Mouse (Mus musculus): ENCODE data around the gene Bcas3.

Bcas3 gene

GRCm38 (mm10) chr11:85379091-85379490 lies 26.1 kb downstream of the Bcas3 start:
- no peak for DNase-seq (ENCODE audit: low read depth, low spot score)

DNA sequence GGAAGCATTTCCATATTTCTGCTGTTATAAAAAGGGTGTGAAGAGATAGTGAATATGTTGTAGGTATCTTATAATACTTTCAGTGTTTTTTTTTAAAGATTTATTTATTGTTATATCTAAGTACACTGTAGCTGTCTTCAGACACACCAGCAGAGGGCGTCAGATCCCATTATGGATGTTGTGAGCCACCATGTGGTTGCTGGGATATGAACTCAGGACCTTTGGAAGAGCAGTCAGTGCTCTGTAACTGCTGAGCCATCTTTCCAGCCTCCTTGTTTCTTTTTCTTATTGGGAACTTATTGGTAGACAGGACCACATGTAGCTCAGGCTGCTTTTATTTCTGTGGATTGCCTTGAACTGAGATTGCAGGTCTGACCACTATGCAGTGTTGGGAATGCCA lies 27.1 kb downstream of the Bcas3 start:
- DNase-seq (ENCODE audit: low read depth, low spot score): no peak

- DNase-seq (ENCODE audit: low read depth, low spot score): peak; percentile 39
Observed at GRCm38 (mm10) chr11:85382055-85382454, 29.1 kb downstream of the Bcas3 start.

- DNase-seq (ENCODE audit: low read depth, low spot score): no peak
Observed at GRCm38 (mm10) chr11:85383975-85384821, 31.2 kb downstream of the Bcas3 start.

- no peak for DNase-seq (ENCODE audit: low read depth, low spot score)
Observed at GRCm38 (mm10) chr11:85392179-85392863, 39.4 kb downstream of the Bcas3 start.

DNA sequence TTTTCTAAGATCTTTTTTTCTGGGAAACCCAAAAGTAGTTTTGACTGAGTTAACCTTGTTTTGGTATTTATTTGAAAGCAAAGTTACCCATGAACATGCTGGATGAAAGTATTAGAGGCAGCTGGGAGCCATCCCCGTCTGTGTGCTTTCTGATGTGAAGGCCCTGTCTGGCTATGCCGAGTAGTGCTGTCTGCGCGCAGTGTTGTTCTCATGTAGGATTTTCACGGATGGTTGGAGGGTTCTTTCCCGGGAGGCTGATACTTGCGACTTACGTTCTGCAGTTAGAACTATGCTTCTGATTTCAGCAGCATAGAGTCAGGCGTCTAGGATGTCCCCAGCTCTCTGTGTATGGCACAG lies 39.9 kb downstream of the Bcas3 start:
- no peak for DNase-seq (ENCODE audit: low read depth, low spot score)

DNA sequence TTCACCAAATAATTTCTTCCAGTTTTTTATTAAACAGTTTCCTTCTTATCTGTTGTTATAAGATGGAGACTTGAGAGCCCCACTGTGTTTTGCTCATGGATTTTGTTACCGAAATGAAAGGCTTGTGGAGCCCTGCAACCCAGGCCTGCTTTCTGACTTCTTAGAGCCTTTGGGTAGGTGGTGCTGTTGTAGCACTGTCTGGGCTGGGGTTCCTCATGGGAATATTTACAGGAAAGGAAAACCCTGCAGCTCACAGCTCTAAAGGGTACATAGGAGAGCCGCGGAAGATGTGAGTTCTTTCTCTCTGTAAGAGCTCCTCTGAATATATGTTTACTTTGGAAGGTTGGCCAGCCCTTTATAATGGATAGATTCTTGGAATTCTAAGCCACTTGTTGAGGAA lies 41.0 kb downstream of the Bcas3 start:
- no peak for DNase-seq (ENCODE audit: low read depth, low spot score)

GRCm38 (mm10) chr11:85395361-85395760 lies 42.4 kb downstream of the Bcas3 start:
- no peak for DNase-seq (ENCODE audit: low read depth, low spot score)

- no peak for DNase-seq (ENCODE audit: low read depth, low spot score)
Observed at GRCm38 (mm10) chr11:85406531-85406930, 53.6 kb downstream of the Bcas3 start.

DNA sequence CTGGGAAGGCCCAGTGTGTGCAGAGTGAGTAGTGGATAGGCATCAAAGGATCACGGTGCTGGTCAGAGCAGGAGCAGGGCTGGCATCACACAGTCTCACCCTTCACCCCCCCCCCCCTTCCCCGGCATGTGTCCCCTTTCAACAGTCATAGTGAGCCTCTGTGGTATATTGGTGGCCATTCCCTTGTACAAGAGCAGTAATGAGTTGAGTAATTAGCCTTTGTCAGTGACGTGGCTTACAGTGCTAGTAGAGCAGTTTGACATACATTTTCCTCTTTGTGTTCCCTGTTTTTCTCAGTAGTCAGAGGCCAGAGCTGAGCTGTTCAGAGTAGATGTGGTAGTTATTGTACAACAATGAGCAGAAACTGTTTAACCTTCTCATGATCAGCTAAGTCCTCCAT lies 54.7 kb downstream of the Bcas3 start:
- DNase-seq (ENCODE audit: low read depth, low spot score): no peak

GRCm38 (mm10) chr11:85412319-85412718 lies 59.4 kb downstream of the Bcas3 start:
- DNase-seq (ENCODE audit: low read depth, low spot score): no peak

DNA sequence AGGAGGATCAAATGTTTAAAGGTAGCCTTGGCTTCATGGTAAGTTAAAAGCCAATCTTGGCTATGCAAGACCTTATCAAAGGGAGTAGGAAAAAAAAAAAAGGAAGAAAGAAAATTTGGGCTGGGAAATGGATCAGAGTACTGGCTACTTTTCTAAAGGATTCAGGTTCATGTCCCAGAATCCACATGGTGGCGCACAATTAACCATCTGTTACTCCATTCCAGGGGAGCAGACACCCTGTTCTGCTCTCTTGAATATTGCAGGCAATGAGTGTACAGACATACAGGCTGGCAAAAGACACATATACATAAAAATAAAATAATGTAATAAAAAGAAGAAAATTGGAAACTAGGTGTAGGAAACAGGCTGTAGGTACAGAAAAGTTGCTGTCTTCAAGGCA lies 61.5 kb downstream of the Bcas3 start:
- no peak for DNase-seq (ENCODE audit: low read depth, low spot score)

- DNase-seq (ENCODE audit: low read depth, low spot score): no peak
Observed at GRCm38 (mm10) chr11:85427353-85427752, 74.4 kb downstream of the Bcas3 start.

- peak; percentile 25 for DNase-seq (ENCODE audit: low read depth, low spot score)
Observed at GRCm38 (mm10) chr11:85428227-85428626, 75.3 kb downstream of the Bcas3 start.

DNA sequence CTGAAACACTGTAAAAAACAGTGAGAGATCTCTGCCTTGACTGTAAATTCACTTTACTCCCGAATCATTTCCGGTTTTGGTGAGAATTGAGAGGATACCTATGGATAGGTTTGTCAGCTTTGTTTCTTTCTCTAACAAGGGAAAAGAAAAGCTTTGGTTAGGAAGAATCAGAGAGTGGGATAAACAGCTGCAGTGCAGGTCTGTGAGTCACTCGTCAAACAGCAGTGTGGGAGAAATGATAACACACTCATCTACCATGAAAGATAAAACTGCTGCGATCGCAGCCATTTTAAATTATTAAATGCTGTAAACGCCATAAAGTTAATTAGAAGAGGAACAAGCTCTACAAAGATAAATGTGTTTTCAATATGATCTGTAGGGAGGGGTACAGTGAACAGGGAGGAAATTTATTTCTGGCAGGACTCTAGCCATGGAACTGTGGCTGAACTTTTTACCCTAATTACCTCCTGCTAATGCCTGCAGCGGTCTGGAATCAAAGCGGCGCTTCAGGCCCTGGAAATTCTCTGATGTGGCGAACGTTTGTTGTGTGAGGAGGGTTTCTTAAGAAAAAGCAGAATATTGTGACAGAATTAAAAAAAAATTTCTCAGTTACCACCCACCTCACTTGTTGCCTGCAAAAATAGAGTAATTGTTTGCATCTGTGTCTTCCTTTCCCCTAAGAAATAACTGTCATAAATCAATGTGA lies 77.9 kb downstream of the Bcas3 start:
- no peak for DNase-seq (ENCODE audit: low read depth, low spot score)

- no peak for DNase-seq (ENCODE audit: low read depth, low spot score)
Observed at GRCm38 (mm10) chr11:85447375-85447774, 94.4 kb downstream of the Bcas3 start.

- DNase-seq (ENCODE audit: low read depth, low spot score): no peak
Observed at GRCm38 (mm10) chr11:85453598-85454304, 100.8 kb downstream of the Bcas3 start.

- DNase-seq (ENCODE audit: low read depth, low spot score): no peak
Observed at GRCm38 (mm10) chr11:85454305-85454682, 101.3 kb downstream of the Bcas3 start.

- DNase-seq (ENCODE audit: low read depth, low spot score): no peak
Observed at GRCm38 (mm10) chr11:85461536-85461935, 108.6 kb downstream of the Bcas3 start.

DNA sequence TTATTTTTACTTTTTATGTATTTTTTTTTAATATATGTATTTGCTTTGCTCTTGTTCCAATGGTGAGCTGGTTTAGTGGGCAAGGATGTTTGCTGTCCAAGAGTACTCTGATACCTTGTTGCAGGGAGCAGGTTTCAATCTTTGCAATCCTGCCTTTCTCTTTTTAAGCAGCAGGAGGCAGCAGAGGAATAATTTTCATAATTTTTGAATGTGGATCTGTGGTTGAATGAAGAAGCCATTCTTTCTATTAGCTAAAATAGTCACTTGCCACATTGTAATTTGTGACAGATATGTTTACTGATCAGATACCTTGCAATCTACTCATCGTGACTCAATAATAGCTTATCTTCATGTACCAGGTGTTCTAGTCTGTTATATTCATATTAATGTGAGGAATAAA lies 116.6 kb downstream of the Bcas3 start:
- DNase-seq (ENCODE audit: low read depth, low spot score): peak; percentile 9

- no peak for DNase-seq (ENCODE audit: low read depth, low spot score)
Observed at GRCm38 (mm10) chr11:85470508-85470907, 117.5 kb downstream of the Bcas3 start.

DNA sequence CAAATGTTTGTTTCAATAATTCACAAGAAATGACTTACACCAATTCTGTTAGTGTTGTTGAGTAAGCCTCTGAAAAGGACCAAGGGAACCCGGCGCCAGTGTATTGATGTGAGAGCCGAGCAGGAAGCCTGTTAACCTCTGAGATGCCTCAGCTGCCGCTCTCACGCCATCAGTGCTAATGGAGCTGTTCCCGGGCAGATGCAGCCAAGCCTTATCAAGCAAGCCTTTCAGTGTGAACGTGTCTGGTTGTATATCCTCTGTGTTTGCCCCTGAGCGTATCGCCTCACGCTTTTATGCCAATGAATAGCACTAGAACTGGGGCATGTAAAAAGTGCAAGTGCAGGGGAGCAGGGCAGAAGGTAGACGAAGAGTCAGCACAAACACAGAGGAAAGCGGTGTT lies 121.4 kb downstream of the Bcas3 start:
- no peak for DNase-seq (ENCODE audit: low read depth, low spot score)

Data from skeletal muscle tissue, adult 2 months (tissue).